ENCODE assay signal across 8 mouse cellular contexts in genomic region chr2:164746693-164747092, GRCm38 (mm10). TPM values are rescaled to one million over a fixed set of nuclear protein-coding genes. Genes with fewer than 3 reads are reported as not detected.
DNase-seq lines count a peak whose midpoint lies in the region; ATAC-seq and TF ChIP-seq lines count a peak whose summit lies in the region.

No protein-coding gene starts in this region.

- peaks cover 18% of the 10 kb centered on the region for H3K79me2 ChIP-seq in MEL (ENCODE audit: control insufficient read depth, insufficient read depth, low read length, poor library complexity)

- no peak for TF ChIP-seq RAD21 in MEL (IDR thresholded peaks at IDR 0.05; ENCODE audit: low read depth, low read length)

- no peak for TF ChIP-seq POLR2A in kidney, adult 2 months (IDR thresholded peaks at IDR 0.05; ENCODE audit: low read depth, low read length)
- TF ChIP-seq POLR2A in MEL (IDR thresholded peaks at IDR 0.05; ENCODE audit: control insufficient read depth in 1 of 2, insufficient read depth in 1 of 2, low read depth in 1 of 2, low read length in 2 of 2, poor library complexity in 1 of 2): no peak; a peak in 1 of 4 replicates

- TF ChIP-seq EP300 in MEL (IDR thresholded peaks at IDR 0.05; ENCODE audit: low read depth in 1 of 2, low read length in 2 of 2): no peak

- ATAC-seq in hindbrain, embryonic 12.5 days (ENCODE audit: low FRiP score): no peak
- no peak for ATAC-seq in midbrain, embryonic 13.5 days
- no peak for ATAC-seq in granulocyte monocyte progenitor cell, adult 5-6 weeks (replicated peaks; ENCODE audit: poor library complexity, severe bottlenecking)

- peak overlapping the region; percentile 72 for H3K4me3 ChIP-seq in kidney, adult 2 months (ENCODE audit: insufficient read depth, low read depth, low read length)
- H3K4me3 ChIP-seq in MEL (ENCODE audit: control insufficient read depth in 1 of 2, insufficient read depth in 1 of 2, low read depth in 2 of 2, low read length in 2 of 2): peak overlapping the region; percentile 83 to 89
- H3K4me3 ChIP-seq in hindbrain, embryonic 12.5 days: peak overlapping the region; percentile 91
- H3K4me3 ChIP-seq in midbrain, embryonic 13.5 days (replicated peaks): peak overlapping the region; percentile 94

- DNase-seq in kidney, adult 2 months: no peak
- DNase-seq in kidney, postnatal 14 days: no peak
- no peak for DNase-seq in MEL (ENCODE audit: low read depth, low spot score)
- DNase-seq in left cerebral cortex, adult 11 months (ENCODE audit: low spot score): no peak
- DNase-seq in adrenal gland, adult 2 months: no peak

- 27% methylated on average over 8 of the region's 8 CpGs for WGBS in kidney, adult 2 months
- 60% methylated on average over 8 of the region's 8 CpGs for WGBS in hindbrain, embryonic 12.5 days
- WGBS in midbrain, embryonic 13.5 days: 61% methylated on average over 8 of the region's 8 CpGs

- peak overlapping the region; percentile 90 for H3K9ac ChIP-seq in MEL (ENCODE audit: control insufficient read depth, low read depth, low read length, poor library complexity, severe bottlenecking)
- peak overlapping the region; percentile 95 for H3K9ac ChIP-seq in hindbrain, embryonic 12.5 days
- H3K9ac ChIP-seq in midbrain, embryonic 13.5 days (replicated peaks): peak overlapping the region; percentile 93

- no peak for TF ChIP-seq CTCF in kidney, adult 2 months (conservative IDR thresholded peaks at IDR 0.05; ENCODE audit: insufficient read depth, insufficient read length, low read depth, low read length)
- no peak for TF ChIP-seq CTCF in MEL (IDR thresholded peaks at IDR 0.05 in 2 of 3, conservative IDR thresholded peaks at IDR 0.05 in 1 of 3; ENCODE audit: control insufficient read depth in 1 of 3, insufficient read depth in 1 of 3, low read depth in 2 of 3, low read length in 3 of 3, poor library complexity in 1 of 3, severe bottlenecking in 1 of 3)

- peak overlapping the region; percentile 89 for H3K4me2 ChIP-seq in hindbrain, embryonic 12.5 days (replicated peaks)
- H3K4me2 ChIP-seq in midbrain, embryonic 13.5 days (replicated peaks): peak overlapping the region; percentile 95

- no peaks in the 10 kb centered on the region for H3K27me3 ChIP-seq in kidney, adult 2 months (replicated peaks; ENCODE audit: control insufficient read depth, insufficient read depth, low read length)
- no peaks in the 10 kb centered on the region for H3K27me3 ChIP-seq in MEL (ENCODE audit: control insufficient read depth in 1 of 2, insufficient read depth in 2 of 2, low read length in 2 of 2)
- no peaks in the 10 kb centered on the region for H3K27me3 ChIP-seq in hindbrain, embryonic 12.5 days
- no peaks in the 10 kb centered on the region for H3K27me3 ChIP-seq in midbrain, embryonic 13.5 days

- H3K27ac ChIP-seq in kidney, adult 2 months (ENCODE audit: insufficient read depth, low read depth, low read length): no peak overlapping the region
- no peak overlapping the region for H3K27ac ChIP-seq in MEL (ENCODE audit: control insufficient read depth, low read depth, low read length)
- H3K27ac ChIP-seq in hindbrain, embryonic 12.5 days: no peak overlapping the region
- H3K27ac ChIP-seq in midbrain, embryonic 13.5 days: 0 out of 2 replicates have a peak overlapping the region, but pooled peaks have one; percentile 74

- H3K9me3 ChIP-seq in MEL (replicated peaks; ENCODE audit: insufficient read depth, low read length): no peaks in the 10 kb centered on the region
- H3K9me3 ChIP-seq in hindbrain, embryonic 12.5 days (replicated peaks): no peaks in the 10 kb centered on the region
- H3K9me3 ChIP-seq in midbrain, embryonic 13.5 days: no peaks in the 10 kb centered on the region

- H3K4me1 ChIP-seq in kidney, adult 2 months (ENCODE audit: control insufficient read depth, insufficient read depth, low read length): peaks cover 9% of the 10 kb centered on the region; the same call in 1 of the 2 replicates
- peaks cover 7 to 22% of the 10 kb centered on the region in 2 experiments for H3K4me1 ChIP-seq in MEL (ENCODE audit: control insufficient read depth in 1 of 2, insufficient read depth in 2 of 2, low read length in 2 of 2)
- H3K4me1 ChIP-seq in hindbrain, embryonic 12.5 days: peaks cover 24% of the 10 kb centered on the region
- peaks cover 33% of the 10 kb centered on the region for H3K4me1 ChIP-seq in midbrain, embryonic 13.5 days (replicated peaks)

- no peaks in the 10 kb centered on the region for H3K36me3 ChIP-seq in kidney, adult 2 months (ENCODE audit: control insufficient read depth, insufficient read depth, low read length)
- H3K36me3 ChIP-seq in MEL (ENCODE audit: control insufficient read depth in 1 of 2, insufficient read depth in 2 of 2, low read length in 2 of 2): peaks cover 12 to 13% of the 10 kb centered on the region in 2 experiments
- peaks cover 35% of the 10 kb centered on the region for H3K36me3 ChIP-seq in hindbrain, embryonic 12.5 days
- peaks cover 34% of the 10 kb centered on the region for H3K36me3 ChIP-seq in midbrain, embryonic 13.5 days

TF ChIP-seq in MEL, 35 proteins besides CTCF, POLR2A, EP300 and RAD21 (continues in another document):
- TF ChIP-seq MXI1 (IDR thresholded peaks at IDR 0.05; ENCODE audit: low read depth, low read length) (no peak), POLR2AphosphoS5 (IDR thresholded peaks at IDR 0.05; ENCODE audit: borderline replicate concordance, low read depth, low read length) (no peak), UBTF (IDR thresholded peaks at IDR 0.05; ENCODE audit: borderline replicate concordance, insufficient read depth, low read depth, low read length) (no peak), MYC (IDR thresholded peaks at IDR 0.05; ENCODE audit: low read depth, low read length) (no peak)

RNA-seq across cellular contexts. Expression of gene Dnttip1, which starts 0.9 kb away (rescaled TPM):
- polyA plus RNA-seq in kidney, adult 2 months (2012; rRNA removed): 32.6 and 34.5 TPM in 2 replicates
- total RNA-seq in MEL (2012; rRNA removed): 20.6 and 20.9 TPM in 2 replicates
- polyA plus RNA-seq in MEL (2012; ENCODE audit: insufficient read depth in 1 of 2, insufficient read length in 2 of 2, low read depth in 1 of 2, low replicate concordance in 2 of 2, missing spikeins in 1 of 2): 10 to 100 TPM in 1 of 2 experiments, not detected in 1; 59.9 TPM
- polyA plus RNA-seq in hindbrain, embryonic 12.5 days (2016; fragmentation: Nextera tagmentation; extraction: Ambion mirVana): 85.3 and 89.7 TPM in 2 replicates
- 65.4 and 72.6 TPM in 2 replicates for polyA plus RNA-seq in midbrain, embryonic 13.5 days (2015; fragmentation: Nextera tagmentation; extraction: Ambion mirVana)
- 31.1 and 36.9 TPM in 2 replicates for total RNA-seq in granulocyte monocyte progenitor cell, adult 5-6 weeks (2014; fragmentation: Nextera tagmentation)
- 21.5 and 27.3 TPM in 2 replicates for total RNA-seq in granulocyte monocyte progenitor cell, adult 5-6 weeks (2017)
- 10 to 100 TPM; 34.9 to 41.8 TPM for total RNA-seq in adrenal gland, adult 2 months (2021)
- 29.7 and 44.4 TPM in 2 replicates for polyA plus RNA-seq in adrenal gland, adult 2 months (2012; rRNA removed)

RNA-seq across cellular contexts. Expression of gene Wfdc3, which starts 1.0 kb away (rescaled TPM):
- polyA plus RNA-seq in kidney, adult 2 months (2012; rRNA removed): 0.57 and 1.0 TPM in 2 replicates
- 0.20 and 0.31 TPM in 2 replicates for total RNA-seq in MEL (2012; rRNA removed)
- under 1 TPM in 1 of 2 experiments, not detected in 1; 0.40 TPM for polyA plus RNA-seq in MEL (2012; ENCODE audit: insufficient read depth in 1 of 2, insufficient read length in 2 of 2, low read depth in 1 of 2, low replicate concordance in 2 of 2, missing spikeins in 1 of 2)
- 1.0 and 1.2 TPM in 2 replicates for polyA plus RNA-seq in hindbrain, embryonic 12.5 days (2016; fragmentation: Nextera tagmentation; extraction: Ambion mirVana)
- polyA plus RNA-seq in midbrain, embryonic 13.5 days (2015; fragmentation: Nextera tagmentation; extraction: Ambion mirVana): 1.2 and 1.3 TPM in 2 replicates
- not detected in 2 replicates for total RNA-seq in granulocyte monocyte progenitor cell, adult 5-6 weeks (2014; fragmentation: Nextera tagmentation)
- not detected in 2 replicates for total RNA-seq in granulocyte monocyte progenitor cell, adult 5-6 weeks (2017)
- total RNA-seq in adrenal gland, adult 2 months (2021): under 1 TPM; 0.24 to 0.32 TPM
- 0.17 and 0.27 TPM in 2 replicates for polyA plus RNA-seq in adrenal gland, adult 2 months (2012; rRNA removed)

RNA-seq across cellular contexts. Expression of gene Ube2c, which starts 23.0 kb away (rescaled TPM):
- 6.6 and 7.1 TPM in 2 replicates for polyA plus RNA-seq in kidney, adult 2 months (2012; rRNA removed)
- 170 and 177 TPM in 2 replicates for total RNA-seq in MEL (2012; rRNA removed)
- polyA plus RNA-seq in MEL (2012; ENCODE audit: insufficient read depth in 1 of 2, insufficient read length in 2 of 2, low read depth in 1 of 2, low replicate concordance in 2 of 2, missing spikeins in 1 of 2): 100 to 1,000 TPM; 257 to 365 TPM
- polyA plus RNA-seq in hindbrain, embryonic 12.5 days (2016; fragmentation: Nextera tagmentation; extraction: Ambion mirVana): 296 and 341 TPM in 2 replicates
- polyA plus RNA-seq in midbrain, embryonic 13.5 days (2015; fragmentation: Nextera tagmentation; extraction: Ambion mirVana): 203 and 208 TPM in 2 replicates
- total RNA-seq in granulocyte monocyte progenitor cell, adult 5-6 weeks (2014; fragmentation: Nextera tagmentation): 24.5 and 75.2 TPM in 2 replicates
- total RNA-seq in granulocyte monocyte progenitor cell, adult 5-6 weeks (2017): 112 and 138 TPM in 2 replicates
- 1 to 10 TPM; 2.5 to 5.2 TPM for total RNA-seq in adrenal gland, adult 2 months (2021)
- 7.1 and 9.1 TPM in 2 replicates for polyA plus RNA-seq in adrenal gland, adult 2 months (2012; rRNA removed)

RNA-seq across cellular contexts. Expression of gene Spint5, which starts 31.6 kb away (rescaled TPM):
- polyA plus RNA-seq in kidney, adult 2 months (2012; rRNA removed): not detected in 2 replicates
- total RNA-seq in MEL (2012; rRNA removed): not detected in 2 replicates
- not detected for polyA plus RNA-seq in MEL (2012; ENCODE audit: insufficient read depth in 1 of 2, insufficient read length in 2 of 2, low read depth in 1 of 2, low replicate concordance in 2 of 2, missing spikeins in 1 of 2)
- polyA plus RNA-seq in hindbrain, embryonic 12.5 days (2016; fragmentation: Nextera tagmentation; extraction: Ambion mirVana): not detected in 2 replicates
- not detected in 2 replicates for polyA plus RNA-seq in midbrain, embryonic 13.5 days (2015; fragmentation: Nextera tagmentation; extraction: Ambion mirVana)
- total RNA-seq in granulocyte monocyte progenitor cell, adult 5-6 weeks (2014; fragmentation: Nextera tagmentation): not detected in 2 replicates
- total RNA-seq in granulocyte monocyte progenitor cell, adult 5-6 weeks (2017): not detected in 2 replicates
- total RNA-seq in adrenal gland, adult 2 months (2021): not detected
- not detected in 2 replicates for polyA plus RNA-seq in adrenal gland, adult 2 months (2012; rRNA removed)

RNA-seq across cellular contexts. Expression of gene Tnnc2, which starts 33.1 kb away (rescaled TPM):
- 124 TPM in 1 of 2 replicates, not detected in the other for polyA plus RNA-seq in kidney, adult 2 months (2012; rRNA removed)
- total RNA-seq in MEL (2012; rRNA removed): not detected in 2 replicates
- not detected for polyA plus RNA-seq in MEL (2012; ENCODE audit: insufficient read depth in 1 of 2, insufficient read length in 2 of 2, low read depth in 1 of 2, low replicate concordance in 2 of 2, missing spikeins in 1 of 2)
- 4.9 and 31.3 TPM in 2 replicates for polyA plus RNA-seq in hindbrain, embryonic 12.5 days (2016; fragmentation: Nextera tagmentation; extraction: Ambion mirVana)
- not detected in 2 replicates for polyA plus RNA-seq in midbrain, embryonic 13.5 days (2015; fragmentation: Nextera tagmentation; extraction: Ambion mirVana)
- total RNA-seq in granulocyte monocyte progenitor cell, adult 5-6 weeks (2014; fragmentation: Nextera tagmentation): not detected in 2 replicates
- total RNA-seq in granulocyte monocyte progenitor cell, adult 5-6 weeks (2017): not detected in 2 replicates
- not detected for total RNA-seq in adrenal gland, adult 2 months (2021)
- not detected in 2 replicates for polyA plus RNA-seq in adrenal gland, adult 2 months (2012; rRNA removed)

Comparison
In these comparisons a context has a peak if more than half of its experiments do, and no peak if none do; other contexts are left out.
1. RNA of gene Ube2c, which starts 23.0 kb away (polyA plus RNA-seq): 257 to 365 TPM in MEL, 296 to 341 TPM in hindbrain, embryonic 12.5 days and 203 to 208 TPM in midbrain, embryonic 13.5 days; 7.1 to 9.1 TPM in adrenal gland, adult 2 months and 6.6 to 7.1 TPM in kidney, adult 2 months; every median in the first group is over 10 times any median in the second.
2. Peak in every context shown above with its lines, with median percentiles within 50 percentile points of each other: H3K4me3 ChIP-seq and H3K9ac ChIP-seq.